Mouse (Mus musculus): ENCODE measurements around the gene Ltb4r1. TPM values are rescaled to one million over a fixed set of nuclear protein-coding genes. Genes with fewer than 3 reads are reported as not detected.

Ltb4r1 gene
- polyA plus RNA-seq, 1 experiment from 2014 or later = 0.49 TPM

DNA sequence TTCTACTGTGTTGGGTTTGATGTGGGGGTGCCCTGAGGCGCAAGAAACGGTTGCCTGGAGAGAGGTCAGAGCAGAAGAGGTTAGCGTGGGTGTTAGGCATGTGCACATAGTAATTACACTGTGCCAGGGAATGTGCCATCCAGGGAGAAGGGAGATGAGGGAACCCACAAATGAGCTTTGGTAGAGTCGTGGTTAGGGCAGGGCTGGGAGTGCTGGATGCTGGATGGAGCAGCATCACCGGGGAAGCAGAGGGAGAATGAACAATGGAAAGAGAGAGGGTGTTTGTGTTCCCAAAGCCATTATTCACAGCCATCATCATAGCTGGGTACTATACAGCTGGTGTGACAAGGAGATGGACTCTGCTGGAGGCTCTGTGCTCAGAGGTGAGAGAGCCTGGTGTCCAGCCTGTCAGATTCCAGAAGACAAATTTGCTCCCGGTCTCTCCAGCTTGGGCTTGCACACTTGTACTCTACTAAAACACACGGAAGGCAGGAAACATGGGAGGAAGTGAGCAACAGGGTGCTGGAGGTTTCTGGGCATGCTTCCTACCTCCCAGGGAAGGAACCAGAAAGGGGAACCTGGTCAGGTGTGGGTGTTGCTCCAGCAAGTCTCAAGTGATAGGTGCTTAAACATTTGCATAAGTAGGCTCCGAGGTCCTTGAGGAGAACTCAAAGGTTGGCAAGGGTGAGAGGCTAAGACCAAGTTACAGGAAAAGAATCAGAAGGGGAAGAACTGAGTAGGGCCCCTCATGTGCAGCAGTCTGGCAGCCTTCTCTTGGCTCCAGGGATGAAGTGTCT is 37.7 kb upstream of the Ltb4r1 start:
- H3K27ac ChIP-seq (ENCODE audit: poor library complexity, severe bottlenecking) = no peak overlapping the region
- H3K4me3 ChIP-seq = no peak overlapping the region
- peaks cover 6% of the 10 kb centered on the region; the same call in 1 of the 2 replicates for H3K4me1 ChIP-seq (replicated peaks)
- H3K9me3 ChIP-seq (replicated peaks) = no peaks in the 10 kb centered on the region
- ATAC-seq (ENCODE audit: insufficient number of reproducible peaks, low FRiP score) = no peak
- 68% methylated on average over 8 of the region's 8 CpGs for WGBS
- H3K4me2 ChIP-seq = no peak overlapping the region
- H3K27me3 ChIP-seq (replicated peaks) = 0 out of 2 replicates have a peak, but pooled peaks cover 16% of the 10 kb centered on the region
- H3K36me3 ChIP-seq = no peaks in the 10 kb centered on the region
- H3K9ac ChIP-seq = no peak overlapping the region

DNA sequence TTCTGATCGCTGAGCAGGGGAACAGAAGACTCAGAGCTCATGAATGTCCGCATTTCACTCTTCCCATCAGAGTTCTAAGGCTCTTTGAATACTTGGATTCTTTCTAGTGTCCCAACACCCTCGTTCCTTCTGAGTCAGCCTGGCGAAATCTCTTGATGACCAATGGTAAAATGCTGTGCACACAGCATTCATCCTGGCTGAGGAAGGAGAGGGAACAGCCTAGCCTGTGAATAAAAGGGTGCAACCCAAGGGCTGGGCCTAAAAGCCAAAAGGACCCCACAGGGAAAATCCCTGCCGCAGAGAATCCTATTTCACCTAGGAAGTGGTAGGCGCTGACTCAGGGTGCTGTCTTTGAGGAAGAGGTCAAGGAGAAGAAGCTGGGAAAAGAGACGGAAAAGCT is 35.6 kb upstream of the Ltb4r1 start:
- H3K27me3 ChIP-seq (replicated peaks) = 0 out of 2 replicates have a peak, but pooled peaks cover 21% of the 10 kb centered on the region
- H3K36me3 ChIP-seq = no peaks in the 10 kb centered on the region
- H3K27ac ChIP-seq (ENCODE audit: poor library complexity, severe bottlenecking) = no peak overlapping the region
- no peaks in the 10 kb centered on the region for H3K9me3 ChIP-seq (replicated peaks)
- no peak for ATAC-seq (ENCODE audit: insufficient number of reproducible peaks, low FRiP score)
- no peaks in the 10 kb centered on the region for H3K4me1 ChIP-seq (replicated peaks)
- no peak overlapping the region for H3K9ac ChIP-seq
- H3K4me2 ChIP-seq = no peak overlapping the region
- H3K4me3 ChIP-seq = no peak overlapping the region
- 67% methylated on average over 7 of the region's 7 CpGs for WGBS

DNA sequence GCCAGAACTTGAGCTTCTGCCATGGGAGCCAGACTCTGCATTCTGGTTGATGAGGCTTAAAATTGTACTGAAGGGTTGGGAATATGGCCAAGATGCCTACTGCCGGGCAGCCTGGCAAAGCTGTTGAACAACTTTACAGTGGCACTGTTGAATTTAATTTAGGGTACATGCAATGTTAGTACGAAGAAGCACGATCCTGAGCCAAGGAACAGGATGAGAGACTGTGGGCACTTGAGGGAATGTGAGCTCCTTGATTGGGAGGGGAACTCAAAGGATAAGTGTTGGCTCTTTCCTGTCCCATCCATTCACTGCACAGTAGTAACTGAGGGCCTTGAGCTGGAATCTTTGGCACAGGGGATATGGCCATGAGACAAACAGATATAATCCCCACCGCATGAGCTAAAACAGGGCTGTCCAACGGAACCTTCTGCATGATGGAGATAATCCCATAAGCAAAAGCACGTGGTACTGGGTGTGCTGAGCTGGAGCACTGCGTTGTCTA is 35.2 kb upstream of the Ltb4r1 start:
- Histone ChIP-seq H3K9ac (no peak overlapping the region), H3K4me2 (no peak overlapping the region), H3K27me3 (replicated peaks) (0 out of 2 replicates have a peak, but pooled peaks cover 21% of the 10 kb centered on the region), H3K27ac (ENCODE audit: poor library complexity, severe bottlenecking) (no peak overlapping the region), H3K4me1 (replicated peaks) (no peaks in the 10 kb centered on the region), H3K4me3 (no peak overlapping the region), H3K9me3 (replicated peaks) (no peaks in the 10 kb centered on the region), H3K36me3 (no peaks in the 10 kb centered on the region)
- ATAC-seq (ENCODE audit: insufficient number of reproducible peaks, low FRiP score) = no peak
- WGBS = 71% methylated on average over 7 of the region's 7 CpGs

DNA sequence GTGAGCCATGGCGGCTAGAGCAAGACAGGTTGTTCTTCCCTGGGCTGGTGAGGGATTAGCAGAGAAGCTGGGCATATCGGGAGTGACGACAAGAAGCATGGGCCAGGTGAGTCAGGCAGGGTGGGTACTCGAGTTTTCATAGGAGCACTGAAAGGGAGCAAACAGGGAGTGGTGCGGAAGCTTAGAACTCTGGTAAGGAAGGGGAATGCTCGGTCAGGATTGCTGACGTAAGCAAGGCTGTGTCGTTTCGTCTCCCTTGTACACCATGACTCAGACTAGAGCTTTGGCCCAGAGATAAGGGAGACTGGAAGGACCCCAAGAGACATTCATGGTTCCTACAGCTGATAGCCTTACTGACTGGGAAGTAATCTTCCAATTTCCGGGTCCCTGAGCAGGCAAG is 31.9 kb upstream of the Ltb4r1 start:
- no peaks in the 10 kb centered on the region for H3K9me3 ChIP-seq (replicated peaks)
- ATAC-seq (ENCODE audit: insufficient number of reproducible peaks, low FRiP score) = no peak
- H3K9ac ChIP-seq = no peak overlapping the region
- WGBS = 58% methylated on average over 10 of the region's 10 CpGs
- no peak overlapping the region for H3K4me3 ChIP-seq
- no peak overlapping the region for H3K4me2 ChIP-seq
- H3K4me1 ChIP-seq (replicated peaks) = no peaks in the 10 kb centered on the region
- no peak overlapping the region for H3K27ac ChIP-seq (ENCODE audit: poor library complexity, severe bottlenecking)
- peaks cover 12% of the 10 kb centered on the region for H3K36me3 ChIP-seq
- 0 out of 2 replicates have a peak, but pooled peaks cover 21% of the 10 kb centered on the region for H3K27me3 ChIP-seq (replicated peaks)

DNA sequence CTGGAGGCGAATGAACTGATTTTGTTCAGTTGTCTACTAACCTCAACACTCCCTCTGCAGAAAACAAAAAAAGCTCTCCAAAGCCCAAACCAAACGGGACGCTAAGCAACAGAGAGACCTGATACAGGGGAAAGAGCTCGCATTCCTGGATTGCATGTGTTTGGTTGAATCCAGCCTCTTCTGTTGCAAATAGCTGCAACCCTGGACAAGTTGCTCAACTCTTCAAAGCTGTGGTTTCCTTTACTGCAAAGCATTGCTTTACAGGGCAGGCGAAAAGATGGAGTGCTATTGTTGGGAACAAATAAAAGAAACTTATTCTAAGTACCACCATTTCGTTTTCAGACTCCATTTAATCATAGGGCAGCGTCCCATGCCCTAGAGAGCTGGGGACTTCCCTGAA is 30.9 kb upstream of the Ltb4r1 start:
- no peak for ATAC-seq (ENCODE audit: insufficient number of reproducible peaks, low FRiP score)
- Histone ChIP-seq H3K27ac (ENCODE audit: poor library complexity, severe bottlenecking) (no peak overlapping the region), H3K9ac (no peak overlapping the region), H3K27me3 (replicated peaks) (0 out of 2 replicates have a peak, but pooled peaks cover 20% of the 10 kb centered on the region), H3K4me2 (no peak overlapping the region), H3K4me3 (no peak overlapping the region), H3K36me3 (peaks cover 21% of the 10 kb centered on the region), H3K9me3 (replicated peaks) (no peaks in the 10 kb centered on the region), H3K4me1 (replicated peaks) (no peaks in the 10 kb centered on the region)
- 72% methylated on average over 7 of the region's 7 CpGs for WGBS

DNA sequence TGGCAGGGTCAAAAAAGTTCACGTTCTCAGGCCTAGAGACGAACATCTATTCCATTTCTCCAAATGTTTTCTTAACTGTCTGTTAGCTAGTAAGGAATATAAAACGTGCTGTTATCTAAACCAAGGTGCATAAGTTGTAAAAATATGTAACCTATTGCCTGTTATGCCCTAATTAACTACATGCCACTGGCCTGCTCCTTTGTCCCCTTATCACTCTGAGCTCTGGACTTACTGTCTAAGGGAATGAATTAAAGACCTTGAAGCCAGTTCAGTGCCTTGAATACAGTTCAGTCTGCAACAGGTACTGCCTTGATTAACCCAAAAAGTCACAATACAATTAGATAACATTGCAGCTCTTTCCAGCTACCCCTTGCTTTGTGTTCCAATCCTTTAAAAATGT is 30.4 kb upstream of the Ltb4r1 start:
- 64% methylated on average over 3 of the region's 3 CpGs for WGBS
- ATAC-seq (ENCODE audit: insufficient number of reproducible peaks, low FRiP score) = no peak
- H3K4me3 ChIP-seq = no peak overlapping the region
- H3K9me3 ChIP-seq (replicated peaks) = no peaks in the 10 kb centered on the region
- H3K4me1 ChIP-seq (replicated peaks) = no peaks in the 10 kb centered on the region
- H3K36me3 ChIP-seq = peaks cover 26% of the 10 kb centered on the region
- H3K27me3 ChIP-seq (replicated peaks) = 0 out of 2 replicates have a peak, but pooled peaks cover 15% of the 10 kb centered on the region
- H3K4me2 ChIP-seq = no peak overlapping the region
- H3K27ac ChIP-seq (ENCODE audit: poor library complexity, severe bottlenecking) = no peak overlapping the region
- no peak overlapping the region for H3K9ac ChIP-seq

DNA sequence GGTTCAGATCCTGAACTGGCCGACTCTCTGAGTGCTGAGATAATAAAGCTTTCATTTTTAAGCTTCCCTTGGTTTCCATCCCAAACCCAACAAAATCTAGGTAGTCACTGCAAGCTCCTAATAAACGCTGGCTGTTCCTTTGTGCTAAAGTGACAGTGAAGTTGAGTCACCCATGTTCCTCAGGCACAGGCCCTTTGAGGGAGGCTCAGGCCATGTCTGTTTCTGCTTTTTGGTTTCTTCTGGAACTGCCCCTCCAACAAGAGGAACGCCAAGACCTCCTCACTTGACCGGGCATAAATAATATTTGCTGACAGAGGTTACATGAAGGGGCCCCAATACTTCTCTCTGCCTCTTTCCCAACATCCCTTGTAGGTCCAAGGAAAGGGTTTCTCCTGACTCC is 30.0 kb upstream of the Ltb4r1 start:
- ATAC-seq (ENCODE audit: insufficient number of reproducible peaks, low FRiP score) = no peak
- H3K4me2 ChIP-seq = no peak overlapping the region

DNA sequence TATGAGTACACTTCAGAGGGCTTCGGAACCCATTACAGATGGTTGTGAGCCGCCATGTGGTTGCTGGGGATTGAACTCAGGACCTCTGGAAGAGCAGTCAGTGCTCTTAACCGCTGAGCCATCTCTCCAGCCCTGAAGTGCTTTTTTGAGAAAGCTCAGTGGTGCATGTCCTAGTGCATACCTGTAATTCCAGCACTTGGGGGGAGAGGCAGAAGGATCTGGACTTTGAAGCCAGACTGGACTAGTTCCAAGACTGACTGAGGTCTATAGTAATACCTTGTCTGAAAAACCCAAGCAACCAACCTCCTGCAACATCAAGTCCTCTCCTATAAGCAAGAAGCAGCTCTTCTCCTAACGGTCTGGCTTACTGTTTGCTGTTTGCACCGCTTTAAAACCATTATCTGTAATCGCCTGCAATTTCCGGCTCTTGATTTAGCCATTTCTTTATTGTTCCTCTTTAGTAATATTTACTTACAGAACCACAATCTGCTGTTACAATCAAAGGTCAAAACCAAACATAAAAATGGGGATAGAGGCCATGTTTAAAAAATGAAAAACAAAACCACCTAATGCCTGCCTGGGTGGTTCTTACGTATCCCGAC is 28.6 kb upstream of the Ltb4r1 start:
- H3K27ac ChIP-seq (ENCODE audit: poor library complexity, severe bottlenecking) = no peak overlapping the region
- H3K36me3 ChIP-seq = peaks cover 39% of the 10 kb centered on the region
- H3K4me1 ChIP-seq (replicated peaks) = no peaks in the 10 kb centered on the region
- no peak overlapping the region for H3K9ac ChIP-seq
- H3K27me3 ChIP-seq (replicated peaks) = 0 out of 2 replicates have a peak, but pooled peaks cover 5% of the 10 kb centered on the region
- H3K4me2 ChIP-seq = no peak overlapping the region
- 80% methylated on average over 9 of the region's 9 CpGs for WGBS
- H3K9me3 ChIP-seq (replicated peaks) = no peaks in the 10 kb centered on the region
- ATAC-seq (ENCODE audit: insufficient number of reproducible peaks, low FRiP score) = no peak
- no peak overlapping the region for H3K4me3 ChIP-seq

More for the DNA sequence above, 30.0 kb upstream of the Ltb4r1 start:
- H3K9ac ChIP-seq = no peak overlapping the region
- no peaks in the 10 kb centered on the region for H3K4me1 ChIP-seq (replicated peaks)
- no peak overlapping the region for H3K27ac ChIP-seq (ENCODE audit: poor library complexity, severe bottlenecking)
- peaks cover 30% of the 10 kb centered on the region for H3K36me3 ChIP-seq
- 79% methylated on average over 4 of the region's 4 CpGs for WGBS
- H3K9me3 ChIP-seq (replicated peaks) = no peaks in the 10 kb centered on the region
- H3K27me3 ChIP-seq (replicated peaks) = 0 out of 2 replicates have a peak, but pooled peaks cover 11% of the 10 kb centered on the region
- no peak overlapping the region for H3K4me3 ChIP-seq

DNA sequence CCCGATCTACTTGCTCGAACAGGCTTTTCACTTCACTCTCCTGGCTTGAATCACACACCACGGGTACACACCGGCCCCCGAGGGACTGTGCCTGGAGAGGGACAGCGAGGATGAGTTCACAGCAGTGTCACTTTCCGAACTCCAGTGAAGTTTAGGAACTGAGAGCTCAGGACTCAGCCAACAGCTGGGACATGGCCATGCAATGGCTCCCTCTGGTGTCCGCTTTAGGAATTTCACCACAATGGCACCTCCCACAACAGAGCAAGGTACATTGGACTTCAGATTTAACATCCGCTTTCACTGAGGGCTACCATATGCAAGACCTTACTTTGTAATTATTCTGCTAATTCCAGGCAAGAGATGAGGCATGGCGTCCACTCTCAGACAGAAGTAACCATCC is 22.1 kb upstream of the Ltb4r1 start:
- Histone ChIP-seq H3K9me3 (replicated peaks) (no peaks in the 10 kb centered on the region), H3K4me3 (no peak overlapping the region), H3K27me3 (replicated peaks) (no peaks in the 10 kb centered on the region), H3K4me2 (peak overlapping the region; percentile 26; the same call in 1 of the 2 replicates), H3K27ac (ENCODE audit: poor library complexity, severe bottlenecking) (no peak overlapping the region), H3K36me3 (peaks cover 36% of the 10 kb centered on the region), H3K9ac (no peak overlapping the region; the same call in 1 of the 2 replicates), H3K4me1 (replicated peaks) (peaks cover 22% of the 10 kb centered on the region)
- 21% methylated on average over 10 of the region's 10 CpGs for WGBS
- ATAC-seq (ENCODE audit: insufficient number of reproducible peaks, low FRiP score) = peak; percentile 37; the same call in 1 of the 2 replicates

DNA sequence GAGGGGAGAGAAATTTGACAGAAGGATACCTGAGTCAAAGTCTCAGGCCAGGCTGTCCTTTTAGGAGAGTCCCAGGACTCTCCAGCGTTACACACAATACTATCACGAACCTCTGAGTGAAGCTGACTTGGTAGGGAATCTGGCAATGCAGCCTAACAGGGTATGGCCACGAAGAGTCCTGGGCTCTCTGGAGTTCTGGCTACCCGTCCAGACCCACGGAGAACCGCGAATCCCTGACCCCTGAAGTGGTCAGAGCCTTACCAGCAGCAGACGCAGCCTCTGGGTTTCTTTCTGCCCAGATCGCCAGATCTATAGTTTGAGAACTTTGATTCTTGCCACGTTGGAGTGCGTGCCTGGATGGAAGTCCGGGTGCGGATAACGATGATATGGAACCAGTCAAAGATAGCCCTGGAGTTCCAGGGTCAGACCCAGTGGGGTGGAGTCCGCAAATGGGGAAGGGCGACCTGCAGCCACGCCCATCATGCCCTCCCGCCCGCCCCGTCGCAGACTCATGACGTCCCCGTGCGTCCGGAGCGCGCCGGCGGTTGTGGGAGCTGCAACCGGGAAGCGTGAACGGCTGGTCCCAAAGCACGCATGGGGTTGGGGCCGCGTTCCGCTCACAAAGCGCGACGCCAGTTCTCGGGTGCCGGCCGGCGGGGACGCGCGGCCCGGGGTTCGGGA is 20.4 kb upstream of the Ltb4r1 start, which contains the start of the genes Dhrs1 and Nop9:
TSS of gene Dhrs1 (minus strand) at position 511 of the 681 bp plus-strand sequence.
TSS of gene Nop9 (plus strand) at position 514 of the 681 bp plus-strand sequence.
- H3K27ac ChIP-seq (ENCODE audit: poor library complexity, severe bottlenecking) = peak within 1 kb of the TSS; percentile 20; the same call in 1 of the 2 replicates
- WGBS = 1% methylated on average over 48 of the region's 48 CpGs

More for the DNA sequence above, 20.4 kb upstream of the Ltb4r1 start, which contains the start of the genes Dhrs1 and Nop9:
- H3K9me3 ChIP-seq (replicated peaks) = no peaks in the 10 kb centered on the region
- no peaks in the 10 kb centered on the region for H3K27me3 ChIP-seq (replicated peaks)
- H3K4me3 ChIP-seq = peak within 1 kb of the TSS; percentile 84
- peaks cover 35% of the 10 kb centered on the region for H3K36me3 ChIP-seq
- peak; percentile 88 for ATAC-seq (ENCODE audit: insufficient number of reproducible peaks, low FRiP score)
- H3K9ac ChIP-seq = peak within 1 kb of the TSS; percentile 88
- peak within 1 kb of the TSS; percentile 99 for H3K4me2 ChIP-seq
- H3K4me1 ChIP-seq (replicated peaks) = peaks cover 22% of the 10 kb centered on the region

All from heart, embryonic 12.5 days (tissue).